Mouse (Mus musculus) MEL (cell line): ENCODE measurements around the gene Ddx25. TPM values are rescaled to one million over a fixed set of nuclear protein-coding genes. Genes with fewer than 3 reads are reported as not detected.

ENCODE experiments used
- DNase-seq: peaks from one replicate; pipeline ENCODE4 v3.0.0; 2011; ENCODE audit warnings: low read depth, low spot score
- H3K27ac ChIP-seq: 2 replicates; pipeline ENCODE4 v1.5.1; 2012; ENCODE audit warnings: low read depth, mild to moderate bottlenecking, control low read depth, low read length, moderate library complexity; ENCODE audit not compliant: control insufficient read depth
- H3K27me3 ChIP-seq, 2 experiments: fragments of 150-350 bp in 1 of 2; sonication (generic) in 1 of 2; 2 replicates each; pipeline ENCODE4 v1.6.1; 2012; ENCODE audit warnings: low read length in 2 of 2, mild to moderate bottlenecking in 2 of 2, improper control_type of control experiment in 1 of 2, moderate library complexity in 1 of 2; ENCODE audit not compliant: insufficient read depth in 2 of 2, control insufficient read depth in 1 of 2
- H3K36me3 ChIP-seq, 2 experiments: 2 replicates each; pipeline ENCODE4 v1.6.1; 2012 to 2014; ENCODE audit warnings: low read length in 2 of 2, improper control_type of control experiment in 1 of 2, inconsistent platforms in 1 of 2, mild to moderate bottlenecking in 1 of 2; ENCODE audit not compliant: insufficient read depth in 2 of 2, control insufficient read depth in 1 of 2
- H3K4me1 ChIP-seq, 2 experiments: fragments of 150-350 bp in 1 of 2; sonication (generic) in 1 of 2; 2 replicates each; pipeline ENCODE4 v1.6.1; 2012; ENCODE audit warnings: low read length in 2 of 2, improper control_type of control experiment in 1 of 2, mild to moderate bottlenecking in 1 of 2; ENCODE audit not compliant: insufficient read depth in 2 of 2, control insufficient read depth in 1 of 2
- H3K4me3 ChIP-seq, 2 experiments: fragments of 150-350 bp in 1 of 2; sonication (generic) in 1 of 2; 2 replicates each; pipeline ENCODE4 v1.5.1; 2012; ENCODE audit warnings: low read depth in 2 of 2, low read length in 2 of 2, mild to moderate bottlenecking in 2 of 2, moderate library complexity in 2 of 2, control low read depth in 1 of 2, improper control_type of control experiment in 1 of 2; ENCODE audit not compliant: control insufficient read depth in 1 of 2, insufficient read depth in 1 of 2
- H3K79me2 ChIP-seq: 2 replicates; pipeline ENCODE4 v1.6.1; 2012; ENCODE audit warnings: mild to moderate bottlenecking, low read length, moderate library complexity; ENCODE audit not compliant: control insufficient read depth, poor library complexity, insufficient read depth
- H3K9ac ChIP-seq: 2 replicates; pipeline ENCODE4 v1.6.1; 2012; ENCODE audit warnings: low read depth, mild to moderate bottlenecking, control low read depth, low read length, moderate library complexity; ENCODE audit not compliant: control insufficient read depth, poor library complexity, severe bottlenecking
- H3K9me3 ChIP-seq: fragments of 150-350 bp; sonication (generic); replicated peaks from 2 replicates; pipeline ENCODE4 v1.6.1; 2012; ENCODE audit warnings: mild to moderate bottlenecking, low read length, improper control_type of control experiment, moderate library complexity; ENCODE audit not compliant: insufficient read depth
- BHLHE40 ChIP-seq: IDR thresholded peaks from 2 replicates; pipeline ENCODE4 v1.6.1; 2012; ENCODE audit warnings: low read depth, mild to moderate bottlenecking, inconsistent platforms, low read length, improper control_type of control experiment, borderline replicate concordance
- ELF1 ChIP-seq: IDR thresholded peaks from 2 replicates; pipeline ENCODE4 v1.6.1; 2014; ENCODE audit warnings: low read depth, mild to moderate bottlenecking, inconsistent platforms, low read length, improper control_type of control experiment, moderate library complexity
- ETS1 ChIP-seq: IDR thresholded peaks from 2 replicates; pipeline ENCODE4 v1.6.1; 2012; ENCODE audit warnings: low read depth, mild to moderate bottlenecking, inconsistent platforms, low read length, improper control_type of control experiment, moderate library complexity
- HCFC1 ChIP-seq: IDR thresholded peaks from 2 replicates; pipeline ENCODE4 v1.6.1; 2012; ENCODE audit warnings: low read depth, mild to moderate bottlenecking, inconsistent platforms, low read length, improper control_type of control experiment, moderate library complexity
- JUND ChIP-seq: IDR thresholded peaks from 2 replicates; pipeline ENCODE4 v1.6.1; 2011; ENCODE audit warnings: low read depth, mild to moderate bottlenecking, improper control_type of control experiment, low read length
- KAT2A ChIP-seq: conservative IDR thresholded peaks from 2 replicates; pipeline ENCODE4 v1.6.1; 2012; ENCODE audit warnings: low read depth, low read length, improper control_type of control experiment, inconsistent platforms
- MAZ ChIP-seq: IDR thresholded peaks from 2 replicates; pipeline ENCODE4 v1.6.1; 2012; ENCODE audit warnings: low read depth, mild to moderate bottlenecking, inconsistent platforms, low read length, improper control_type of control experiment
- MEF2A ChIP-seq: IDR thresholded peaks from 2 replicates; pipeline ENCODE4 v1.6.1; 2014; ENCODE audit warnings: low read depth, mild to moderate bottlenecking, inconsistent platforms, low read length, improper control_type of control experiment; ENCODE audit not compliant: poor library complexity, insufficient replicate concordance, severe bottlenecking; ENCODE audit errors: extremely low read depth
- MYC ChIP-seq: IDR thresholded peaks from 2 replicates; pipeline ENCODE4 v1.6.1; 2011; ENCODE audit warnings: low read depth, mild to moderate bottlenecking, low read length, improper control_type of control experiment, moderate library complexity
- NELFE ChIP-seq: IDR thresholded peaks from 2 replicates; pipeline ENCODE4 v1.6.1; 2011; ENCODE audit warnings: low read depth, low read length, improper control_type of control experiment
- POLR2A ChIP-seq, 2 experiments: IDR thresholded peaks; 2 replicates each; pipeline ENCODE4 v1.6.1; 2011 to 2012; ENCODE audit warnings: low read length in 2 of 2, mild to moderate bottlenecking in 2 of 2, control low read depth in 1 of 2, improper control_type of control experiment in 1 of 2, low read depth in 1 of 2, moderate library complexity in 1 of 2; ENCODE audit not compliant: control insufficient read depth in 1 of 2, insufficient read depth in 1 of 2, poor library complexity in 1 of 2
- POLR2AphosphoS2 ChIP-seq: IDR thresholded peaks from 2 replicates; pipeline ENCODE4 v1.6.1; 2011; ENCODE audit warnings: low read length, improper control_type of control experiment
- POLR2AphosphoS5 ChIP-seq: IDR thresholded peaks from 2 replicates; pipeline ENCODE4 v1.6.1; 2012; ENCODE audit warnings: low read depth, borderline replicate concordance, mild to moderate bottlenecking, inconsistent platforms, low read length, moderate library complexity, mixed read lengths
- RAD21 ChIP-seq: IDR thresholded peaks from 2 replicates; pipeline ENCODE4 v1.6.1; 2011; ENCODE audit warnings: mild to moderate bottlenecking, low read depth, low read length, improper control_type of control experiment
- SIN3A ChIP-seq: IDR thresholded peaks from 2 replicates; pipeline ENCODE4 v1.6.1; 2012; ENCODE audit warnings: low read length, improper control_type of control experiment, inconsistent platforms
- SMC3 ChIP-seq: IDR thresholded peaks from 2 replicates; pipeline ENCODE4 v1.6.1; 2011; ENCODE audit warnings: low read depth, low read length, improper control_type of control experiment
- TAL1 ChIP-seq: IDR thresholded peaks from 2 replicates; pipeline ENCODE4 v1.6.1; 2012; ENCODE audit warnings: mild to moderate bottlenecking, inconsistent platforms, low read length, moderate library complexity, mixed read lengths
- TBP ChIP-seq: IDR thresholded peaks from 2 replicates; pipeline ENCODE4 v1.8.0; 2011; ENCODE audit warnings: low read depth, low read length, improper control_type of control experiment
- UBTF ChIP-seq: IDR thresholded peaks from 2 replicates; pipeline ENCODE4 v1.6.1; 2012; ENCODE audit warnings: low read depth, mild to moderate bottlenecking, inconsistent platforms, low read length, improper control_type of control experiment, moderate library complexity, borderline replicate concordance; ENCODE audit not compliant: insufficient read depth
- USF1 ChIP-seq: IDR thresholded peaks from 2 replicates; pipeline ENCODE4 v1.6.1; 2014; ENCODE audit warnings: low read depth, mild to moderate bottlenecking, inconsistent platforms, low read length, improper control_type of control experiment, moderate library complexity
- ZNF384 ChIP-seq: IDR thresholded peaks from 2 replicates; pipeline ENCODE4 v1.6.1; 2012; ENCODE audit warnings: low read depth, mild to moderate bottlenecking, inconsistent platforms, low read length, improper control_type of control experiment
- polyA plus RNA-seq, 2 experiments: library from polyadenylated mRNA; stranded (reverse) in 1 of 2; unstranded in 1 of 2; fragments of >175 nt in 1 of 2; fragments of >200 nt in 1 of 2; gene quantifications; 2 replicates each; pipeline versions ENCODE4 v1.2.1 to v1.2.4; 2012; ENCODE audit warnings: low replicate concordance in 2 of 2, low read depth in 1 of 2; ENCODE audit not compliant: insufficient read length in 2 of 2, insufficient read depth in 1 of 2, missing spikeins in 1 of 2
- total RNA-seq: library from RNA; depleted of rRNA; stranded (reverse); fragments of 300-350 nt; gene quantifications from 2 replicates; pipeline ENCODE4 v1.2.3, GENCODE M21; 2012

The Ddx25 gene
- total and polyA plus RNA-seq, 3 experiments, result 0.35 TPM; not detected in 1

- H3K4me1 ChIP-seq, result no peaks in the 10 kb centered on the region
- no peaks in the 10 kb centered on the region for H3K27me3 ChIP-seq
- H3K9me3 ChIP-seq, result no peaks in the 10 kb centered on the region
- no peak overlapping the region for H3K27ac ChIP-seq
- H3K79me2 ChIP-seq, result no peaks in the 10 kb centered on the region
- DNase-seq, result no peak
- TF ChIP-seq ETS1 (no peak), TBP (no peak), MEF2A (no peak), MYC (no peak), POLR2A (IDR thresholded peaks at IDR 0.05; ENCODE audit: control insufficient read depth in 1 of 2, insufficient read depth in 1 of 2, low read depth in 1 of 2, low read length in 2 of 2, poor library complexity in 1 of 2) (no peak), POLR2AphosphoS2 (no peak), ELF1 (no peak), TAL1 (no peak), UBTF (no peak), MAZ (no peak), POLR2AphosphoS5 (no peak), BHLHE40 (no peak)
- TF ChIP-seq, all 39 proteins: peak for 0
- no peak overlapping the region for H3K9ac ChIP-seq
- H3K36me3 ChIP-seq, result no peaks in the 10 kb centered on the region
- H3K4me3 ChIP-seq, result no peak overlapping the region
Measured at GRCm38 (mm10) chr9:35499946-35500345, 58.4 kb downstream of the Ddx25 start.

- Histone ChIP-seq H3K9ac (no peak overlapping the region), H3K27me3 (no peaks in the 10 kb centered on the region), H3K4me1 (no peaks in the 10 kb centered on the region), H3K79me2 (no peaks in the 10 kb centered on the region), H3K4me3 (no peak overlapping the region), H3K36me3 (no peaks in the 10 kb centered on the region), H3K9me3 (no peaks in the 10 kb centered on the region), H3K27ac (no peak overlapping the region)
- no peak for DNase-seq
- no peak for TF ChIP-seq POLR2AphosphoS5
- TF ChIP-seq MYC, result no peak
- TF ChIP-seq ZNF384, result no peak
- TF ChIP-seq KAT2A, result no peak
- TF ChIP-seq POLR2A (IDR thresholded peaks at IDR 0.05; ENCODE audit: control insufficient read depth in 1 of 2, insufficient read depth in 1 of 2, low read depth in 1 of 2, low read length in 2 of 2, poor library complexity in 1 of 2), result no peak
- TF ChIP-seq JUND, result no peak
Measured at GRCm38 (mm10) chr9:35495471-35495870, 62.9 kb downstream of the Ddx25 start.

GRCm38 (mm10) chr9:35494937-35495336 is 63.4 kb downstream of the Ddx25 start:
- Histone ChIP-seq H3K36me3 (no peaks in the 10 kb centered on the region), H3K27me3 (no peaks in the 10 kb centered on the region), H3K4me1 (no peaks in the 10 kb centered on the region), H3K9me3 (no peaks in the 10 kb centered on the region), H3K79me2 (no peaks in the 10 kb centered on the region), H3K4me3 (no peak overlapping the region), H3K9ac (no peak overlapping the region), H3K27ac (no peak overlapping the region)
- DNase-seq, result no peak
- TF ChIP-seq SMC3 (no peak), USF1 (no peak), HCFC1 (no peak), RAD21 (no peak), NELFE (no peak), SIN3A (no peak)
